Mouse (Mus musculus) limb, embryonic 10.5 days (tissue): ENCODE measurements around the gene Nalcn. TPM values are rescaled to one million over a fixed set of nuclear protein-coding genes. Genes with fewer than 3 reads are reported as not detected.

Experiments
- DNase-seq: peaks from one replicate; pipeline ENCODE4 v3.0.0-alpha.2; 2017; ENCODE audit warnings: low spot score
- H3K27ac ChIP-seq: fragments of 300-500 bp; sonication (generic); 2 replicates; pipeline ENCODE4 v1.5.1; 2016; ENCODE audit warnings: mild to moderate bottlenecking
- H3K27me3 ChIP-seq: fragments of 300-500 bp; sonication (generic); 2 replicates; pipeline ENCODE4 v1.6.1; 2016; ENCODE audit warnings: low read depth, mild to moderate bottlenecking; ENCODE audit not compliant: poor library complexity, severe bottlenecking
- H3K36me3 ChIP-seq: fragments of 300-500 bp; sonication (generic); 2 replicates; pipeline ENCODE4 v1.6.1; 2016; ENCODE audit warnings: mild to moderate bottlenecking, moderate library complexity
- H3K4me1 ChIP-seq: fragments of 300-500 bp; sonication (generic); 2 replicates; pipeline ENCODE4 v1.6.1; 2016
- H3K4me3 ChIP-seq: fragments of 300-500 bp; sonication (generic); 2 replicates; pipeline ENCODE4 v1.5.1; 2016; ENCODE audit warnings: mild to moderate bottlenecking, moderate library complexity
- H3K9me3 ChIP-seq: fragments of 300-500 bp; sonication (generic); replicated peaks from 2 replicates; pipeline ENCODE4 v1.6.1; 2016; ENCODE audit warnings: mild to moderate bottlenecking
- WGBS: fragments of 180-500 bp; shearing (Covaris S2); methylation state at CpG from one replicate; pipeline ENCODE4 v1.1.7; 2016; 5-methylcytosine and 5-hydroxymethylcytosine counted together
- polyA plus RNA-seq: library from polyadenylated mRNA; unstranded; fragments of >200 nt; fragmentation: Nextera tagmentation; extraction: Ambion mirVana; gene quantifications from 2 replicates; pipeline ENCODE4 v1.2.1, GENCODE M21; 2016

The Nalcn gene
- polyA plus RNA-seq, 1 experiment from 2014 or later = 0.05 TPM

DNA sequence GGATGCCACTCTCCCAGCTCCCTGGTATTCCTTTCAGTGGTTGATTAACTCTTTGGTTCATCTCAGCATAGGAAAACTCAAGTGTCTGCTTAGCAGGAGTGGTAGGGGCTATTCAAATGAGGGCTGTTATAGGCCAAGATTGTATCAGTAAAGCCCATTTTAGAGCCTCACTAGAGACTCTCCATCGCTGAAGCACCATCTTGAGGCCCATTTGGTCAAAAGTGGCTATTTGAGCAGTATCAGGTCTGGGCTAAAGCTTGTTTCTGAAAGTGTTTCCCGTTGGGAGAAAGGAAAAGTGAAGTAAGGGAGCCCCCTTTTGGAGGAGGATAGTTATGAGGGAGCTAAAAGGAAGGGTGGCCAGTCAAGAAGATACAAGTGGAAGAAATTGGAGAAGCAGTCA lies 387.0 kb downstream of the Nalcn start:
- DNase-seq = no peak
- Histone ChIP-seq H3K9me3 (no peaks in the 10 kb centered on the region), H3K27me3 (no peaks in the 10 kb centered on the region), H3K36me3 (no peaks in the 10 kb centered on the region), H3K4me1 (no peaks in the 10 kb centered on the region), H3K4me3 (no peak overlapping the region), H3K27ac (no peak overlapping the region)
- WGBS = 17% methylated on average over 2 of the region's 2 CpGs

- WGBS = 74% methylated on average over 2 of the region's 2 CpGs
- H3K27ac ChIP-seq = no peak overlapping the region
- DNase-seq = no peak
- no peak overlapping the region for H3K4me3 ChIP-seq
- H3K4me1 ChIP-seq = no peaks in the 10 kb centered on the region
- no peaks in the 10 kb centered on the region for H3K27me3 ChIP-seq
- no peaks in the 10 kb centered on the region for H3K36me3 ChIP-seq
- no peaks in the 10 kb centered on the region for H3K9me3 ChIP-seq
Observed at GRCm38 (mm10) chr14:123237002-123237401, 389.9 kb downstream of the Nalcn start.

DNA sequence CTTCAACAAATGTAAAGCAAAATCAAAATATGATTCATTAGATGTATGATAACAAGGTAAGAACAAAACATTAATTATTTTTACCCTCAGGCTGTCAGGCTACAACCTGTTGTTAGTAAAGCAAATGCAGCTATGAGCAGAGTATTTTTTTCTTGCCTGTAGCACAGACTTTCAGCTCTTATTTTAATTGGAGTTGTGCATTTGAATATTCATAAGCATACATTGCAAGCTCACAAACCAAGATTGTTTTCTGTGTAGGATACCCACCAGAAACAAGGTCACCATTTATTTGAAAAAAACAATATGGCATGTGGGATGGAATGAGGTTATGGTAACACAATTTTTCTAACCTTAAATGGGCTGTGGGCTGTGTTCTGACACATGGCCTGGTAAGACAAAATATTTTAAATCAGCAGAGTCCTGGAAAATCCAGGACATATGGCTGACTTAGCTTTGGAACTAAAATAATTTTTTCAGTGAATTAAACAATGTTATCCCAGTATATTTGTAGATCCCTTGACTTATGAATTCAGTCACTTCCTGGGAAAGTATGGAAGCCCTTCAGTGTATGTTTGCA lies 394.2 kb downstream of the Nalcn start:
- Histone ChIP-seq H3K27ac (no peak overlapping the region), H3K27me3 (no peaks in the 10 kb centered on the region), H3K4me1 (no peaks in the 10 kb centered on the region), H3K4me3 (no peak overlapping the region), H3K36me3 (no peaks in the 10 kb centered on the region), H3K9me3 (no peaks in the 10 kb centered on the region)
- DNase-seq = no peak

Other genes with a start within 250 kb of the Nalcn start
- gene Itgbl1, start 32.8 kb upstream of the Nalcn start, polyA plus RNA-seq = not detected in 2 replicates